In genomic region chr11:56169576-56169975, GRCm38 (mm10) we compare ENCODE assay signal across 11 mouse cellular contexts.
DNase-seq lines count a peak whose midpoint lies in the region; ATAC-seq and TF ChIP-seq lines count a peak whose summit lies in the region.
"Had no signal": no experiment of that assay in that cellular context is flagged by ENCODE, and none has a peak within 500 bp of the region (broad histone marks: within the 10 kb centered on the region; RNA-seq: fewer than 3 reads in every experiment).

No protein-coding gene starts in this region.

- no peak overlapping the region for H3K4me2 ChIP-seq in neural tube, embryonic 15.5 days

- no peaks in the 10 kb centered on the region for H3K4me1 ChIP-seq in neural tube, embryonic 15.5 days
- H3K4me1 ChIP-seq: limb, embryonic 10.5 days had no signal

- H3K9me3 ChIP-seq in neural tube, embryonic 15.5 days (replicated peaks) = no peaks in the 10 kb centered on the region
- H3K9me3 ChIP-seq: limb, embryonic 10.5 days; midbrain, embryonic 10.5 days had no signal

- no peaks in the 10 kb centered on the region for H3K27me3 ChIP-seq in neural tube, embryonic 15.5 days (replicated peaks)

- intact Hi-C loops in left cerebral cortex, postnatal 36 days (cut with DNase I) = loop anchor here (5.0 kb wide), 1 partner anchor 843 kb away; the partner anchor contains the start of gene Gria1

- TF ChIP-seq CTCF in layer of hippocampus, adult 2 months (conservative IDR thresholded peaks at IDR 0.05) = no peak

- H3K27ac ChIP-seq in layer of hippocampus, adult 2 months = peak overlapping the region; percentile 81
- H3K27ac ChIP-seq in neural tube, embryonic 15.5 days (replicated peaks) = no peak overlapping the region
- H3K27ac ChIP-seq: limb, embryonic 10.5 days; midbrain, embryonic 10.5 days had no signal

- H3K36me3 ChIP-seq in neural tube, embryonic 15.5 days = no peaks in the 10 kb centered on the region
- H3K36me3 ChIP-seq: limb, embryonic 10.5 days; midbrain, embryonic 10.5 days had no signal

- H3K4me3 ChIP-seq in layer of hippocampus, adult 2 months = no peak overlapping the region
- no peak overlapping the region for H3K4me3 ChIP-seq in neural tube, embryonic 15.5 days (replicated peaks)
- H3K4me3 ChIP-seq: limb, embryonic 10.5 days; midbrain, embryonic 10.5 days had no signal

- peak; percentile 36 for DNase-seq in cerebellum, adult 9-11 months
- DNase-seq in layer of hippocampus, adult 2 months (ENCODE audit: low spot score in 2 of 2) = peak; percentile 60 to 81
- peak; percentile 34 to 40 for DNase-seq in left cerebral cortex, postnatal 36 days (ENCODE audit: low spot score in 2 of 2)
- DNase-seq in ovary, postnatal 36 days (ENCODE audit: low spot score) = no peak
- DNase-seq in thymus, postnatal 36 days = no peak
- no peak for DNase-seq in gastrocnemius, postnatal 10 days
- DNase-seq: lung, adult 2 months had no signal

- WGBS in neural tube, embryonic 15.5 days = 76% methylated on average over 9 of the region's 9 CpGs

- no peak overlapping the region for H3K9ac ChIP-seq in neural tube, embryonic 15.5 days (replicated peaks)

- 0 out of 2 replicates have a peak, but pooled peaks have one; percentile 31 for ATAC-seq in cerebellum, adult (ENCODE audit: insufficient number of reproducible peaks, low FRiP score, low TSS enrichment)
- no peak for ATAC-seq in neural tube, embryonic 15.5 days (ENCODE audit: low FRiP score)

Comparison
In these comparisons a context has a peak if more than half of its experiments do, and no peak if none do; other contexts are left out.
1. DNase-seq: peak in cerebellum, adult 9-11 months (single experiment), layer of hippocampus, adult 2 months (2 of 2) and left cerebral cortex, postnatal 36 days (2 of 2); none in ovary, postnatal 36 days (single experiment), thymus, postnatal 36 days (0 of 2) and gastrocnemius, postnatal 10 days (single experiment).